Mouse (Mus musculus) heart, postnatal 0 days (tissue): ENCODE results near the gene 1190005I06Rik. TPM values are rescaled to one million over a fixed set of nuclear protein-coding genes. Genes with fewer than 3 reads are reported as not detected.

Experiments used
- ATAC-seq: fragments of 200-750 bp; cut with Nextera tagmentation; 2 replicates; pipeline ENCODE4 v1.8.0; 2017; ENCODE audit warnings: low read depth, moderate number of reproducible peaks, moderate library complexity; ENCODE audit not compliant: insufficient read depth
- DNase-seq: peaks from one replicate; pipeline ENCODE4 v3.0.0-alpha.2; 2016; ENCODE audit warnings: low spot score
- H3K27ac ChIP-seq: fragments of 300-500 bp; sonication (generic); 2 replicates; pipeline ENCODE4 v1.5.1; 2014; ENCODE audit warnings: low read depth, mild to moderate bottlenecking
- H3K27me3 ChIP-seq: fragments of 300-500 bp; sonication (generic); 2 replicates; pipeline ENCODE4 v1.6.1; 2014; ENCODE audit warnings: low read length, mixed read lengths; ENCODE audit not compliant: control insufficient read depth, insufficient read depth
- H3K36me3 ChIP-seq: fragments of 300-500 bp; sonication (generic); replicated peaks from 2 replicates; pipeline ENCODE4 v1.6.1; 2014; ENCODE audit warnings: low read length, mixed read lengths; ENCODE audit not compliant: control insufficient read depth, insufficient read depth
- H3K4me1 ChIP-seq: fragments of 300-500 bp; sonication (generic); 2 replicates; pipeline ENCODE4 v1.6.1; 2014; ENCODE audit warnings: antibody characterized with exemption; ENCODE audit not compliant: control insufficient read depth, insufficient read depth
- H3K4me2 ChIP-seq: fragments of 300-500 bp; sonication (generic); 2 replicates; pipeline ENCODE4 v1.6.1; 2014; ENCODE audit warnings: low read depth, mild to moderate bottlenecking, low read length, moderate library complexity
- H3K4me3 ChIP-seq: fragments of 300-500 bp; sonication (generic); 2 replicates; pipeline ENCODE4 v1.5.1; 2014; ENCODE audit warnings: low read depth, low read length
- H3K9ac ChIP-seq: fragments of 300-500 bp; sonication (generic); replicated peaks from 2 replicates; pipeline ENCODE4 v1.6.1; 2014; ENCODE audit warnings: low read depth, low read length, mixed read lengths
- H3K9me3 ChIP-seq: fragments of 300-500 bp; sonication (generic); replicated peaks from 2 replicates; pipeline ENCODE4 v1.6.1; 2016; ENCODE audit warnings: low read length; ENCODE audit not compliant: control insufficient read depth
- CTCF ChIP-seq: IDR thresholded peaks from 2 replicates; pipeline ENCODE4 v1.5.1; 2016; ENCODE audit warnings: antibody characterized with exemption, control low read depth, low read depth
- EP300 ChIP-seq: IDR thresholded peaks from 2 replicates; pipeline ENCODE4 v1.6.1; 2016; ENCODE audit warnings: antibody characterized with exemption, low read depth
- WGBS: fragments of 180-500 bp; shearing (Covaris S2); extraction: QIAGEN DNeasy Blood & Tissue Kit; methylation state at CpG from one replicate; pipeline ENCODE4 v1.1.7; 2014; 5-methylcytosine and 5-hydroxymethylcytosine counted together
- polyA plus RNA-seq: library from polyadenylated mRNA; unstranded; fragments of >200 nt; fragmentation: Nextera tagmentation; extraction: Ambion mirVana; gene quantifications from 2 replicates; pipeline ENCODE4 v1.2.1, GENCODE M21; 2015
- total RNA-seq: library from RNA; depleted of rRNA; stranded (reverse); fragments of >200 nt; gene quantifications from 2 replicates; pipeline ENCODE4 v1.2.3, GENCODE M21; 2014; ENCODE audit warnings: low replicate concordance

The 1190005I06Rik gene
- total and polyA plus RNA-seq, 2 experiments from 2014 or later: 0.80 to 9.3 TPM

DNA sequence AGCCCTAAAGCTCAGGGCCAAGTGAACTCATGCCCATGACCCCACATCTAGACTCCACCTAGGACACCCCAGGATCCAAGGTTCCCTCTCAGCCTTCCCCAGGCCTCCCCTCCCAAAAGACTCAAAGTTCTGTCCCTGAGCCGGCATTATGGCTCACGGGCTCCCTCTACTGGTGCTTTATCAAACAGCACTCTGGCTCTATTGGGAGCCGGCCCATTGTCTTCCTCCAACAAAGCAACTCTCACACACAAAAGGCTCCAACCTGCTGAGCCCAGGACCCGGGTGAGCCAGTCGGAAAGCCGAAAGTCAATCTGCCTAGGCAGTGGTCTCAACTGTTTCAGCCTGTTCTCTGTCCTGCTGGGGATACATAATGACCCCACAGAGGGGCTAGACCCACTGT lies 29.3 kb downstream of the 1190005I06Rik start:
- TF ChIP-seq CTCF (peak; percentile 89), EP300 (no peak)
- no peaks in the 10 kb centered on the region for H3K9me3 ChIP-seq
- no peak overlapping the region for H3K4me2 ChIP-seq
- no peak overlapping the region for H3K27ac ChIP-seq
- H3K36me3 ChIP-seq: no peaks in the 10 kb centered on the region
- H3K4me1 ChIP-seq: peaks cover 18% of the 10 kb centered on the region; the same call in 1 of the 2 replicates
- no peak overlapping the region for H3K4me3 ChIP-seq
- H3K27me3 ChIP-seq: 0 out of 2 replicates have a peak, but pooled peaks cover 4% of the 10 kb centered on the region
- WGBS: 0% methylated on average over 6 of the region's 6 CpGs
- no peak overlapping the region for H3K9ac ChIP-seq
- ATAC-seq: peak; percentile 52
- peak; percentile 62 for DNase-seq

DNA sequence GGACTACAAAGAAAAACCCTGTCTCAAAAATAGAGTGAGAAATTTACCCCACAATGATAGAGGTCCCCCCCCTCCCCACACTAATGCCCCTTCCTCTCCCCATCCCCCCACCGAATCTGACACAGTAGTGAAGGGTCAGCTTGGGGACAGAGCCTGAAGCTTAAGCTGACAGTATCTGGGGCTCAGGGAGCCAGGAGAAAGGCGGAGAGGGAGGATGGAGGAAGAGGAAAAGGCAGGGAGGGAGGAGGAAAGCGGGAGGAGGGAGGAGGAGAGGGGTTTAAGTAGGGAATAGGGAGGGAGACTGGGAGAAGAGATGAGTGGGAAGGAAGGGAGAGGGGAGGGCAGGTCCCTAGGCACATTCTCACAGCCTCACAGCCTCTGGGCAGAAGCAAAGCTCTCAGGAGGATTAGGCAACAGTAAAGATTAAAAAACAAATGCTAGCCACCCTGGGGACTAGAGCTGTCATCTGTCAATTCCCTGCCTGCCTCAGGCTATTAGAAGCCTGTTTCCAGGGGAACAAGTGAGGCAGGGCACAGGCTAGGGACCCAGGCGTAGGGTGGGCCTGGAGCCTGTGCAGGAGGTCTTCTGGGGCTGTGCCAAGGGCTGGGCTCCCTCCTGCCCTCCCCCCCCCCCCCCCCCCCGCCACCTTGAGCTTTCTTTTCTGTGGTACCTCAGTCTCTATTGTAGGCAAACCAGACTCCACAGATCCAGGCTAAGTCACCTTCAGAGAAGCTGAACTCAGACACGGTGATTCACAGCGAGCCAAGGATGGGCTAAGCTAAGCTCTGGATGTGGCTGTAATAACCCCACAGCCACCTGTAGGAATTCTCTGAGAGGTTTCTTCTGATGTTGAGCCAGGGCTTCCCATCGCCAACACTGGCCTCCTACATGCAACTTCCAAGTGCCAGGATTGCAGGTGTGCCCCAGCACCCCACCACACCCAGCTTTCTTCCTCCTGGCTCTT lies 30.5 kb downstream of the 1190005I06Rik start:
- no peak overlapping the region for H3K4me3 ChIP-seq
- TF ChIP-seq EP300: no peak
- no peak for TF ChIP-seq CTCF
- 0 out of 2 replicates have a peak, but pooled peaks cover 4% of the 10 kb centered on the region for H3K27me3 ChIP-seq
- no peak overlapping the region for H3K27ac ChIP-seq
- no peaks in the 10 kb centered on the region for H3K9me3 ChIP-seq
- H3K4me1 ChIP-seq: peaks cover 18% of the 10 kb centered on the region; the same call in 1 of the 2 replicates
- no peak overlapping the region for H3K4me2 ChIP-seq
- H3K9ac ChIP-seq: no peak overlapping the region
- ATAC-seq: peak; percentile 19; the same call in 1 of the 2 replicates
- no peak for DNase-seq
- 57% methylated on average over 7 of the region's 8 CpGs for WGBS
- H3K36me3 ChIP-seq: no peaks in the 10 kb centered on the region

DNA sequence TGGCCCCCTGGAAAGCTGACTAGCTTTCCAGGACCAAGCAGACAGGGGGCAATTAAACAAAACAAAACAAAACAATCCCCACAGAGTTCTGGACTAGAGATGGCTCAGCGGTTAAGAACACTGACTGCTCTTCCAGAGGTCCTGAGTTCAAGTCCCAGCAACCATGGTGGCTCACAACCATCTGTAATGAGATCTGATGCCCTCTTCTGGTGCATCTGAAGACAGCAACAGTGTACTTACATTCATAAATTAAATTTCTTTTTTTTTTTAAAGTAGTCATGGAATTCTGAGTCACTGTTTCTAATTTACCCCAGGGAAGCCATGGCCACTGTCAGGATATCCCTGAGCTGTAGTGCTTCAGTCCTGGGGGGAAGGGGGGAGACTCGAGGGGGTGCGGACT lies 32.9 kb downstream of the 1190005I06Rik start:
- Histone ChIP-seq H3K9me3 (no peaks in the 10 kb centered on the region), H3K4me2 (no peak overlapping the region), H3K4me3 (no peak overlapping the region), H3K4me1 (peaks cover 5% of the 10 kb centered on the region; the same call in 1 of the 2 replicates), H3K9ac (no peak overlapping the region), H3K36me3 (no peaks in the 10 kb centered on the region), H3K27me3 (0 out of 2 replicates have a peak, but pooled peaks cover 4% of the 10 kb centered on the region), H3K27ac (no peak overlapping the region)
- TF ChIP-seq EP300 (no peak), CTCF (no peak)
- ATAC-seq (no peak), DNase-seq (no peak)
- WGBS: 84% methylated on average over 3 of the region's 3 CpGs

DNA sequence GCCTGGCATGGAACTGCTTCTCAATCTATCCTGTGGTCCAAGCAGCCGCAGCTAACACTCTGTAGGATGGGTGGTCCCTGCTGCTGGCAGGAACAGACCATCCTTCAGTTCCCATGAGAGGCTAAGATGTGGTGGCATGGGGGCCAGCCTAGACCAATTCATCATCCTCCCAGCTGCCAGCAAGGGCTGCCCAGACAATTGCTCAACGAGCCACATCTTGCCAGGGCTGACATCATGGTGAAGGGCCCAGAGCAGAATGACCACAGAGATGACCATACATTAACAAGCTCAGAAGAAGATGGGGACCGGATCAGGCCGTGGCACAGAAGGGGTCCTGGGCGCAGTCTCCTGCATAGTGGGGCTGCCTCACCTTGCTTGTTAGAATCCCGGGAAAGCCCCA lies 36.6 kb downstream of the 1190005I06Rik start:
- Histone ChIP-seq H3K36me3 (no peaks in the 10 kb centered on the region), H3K4me3 (no peak overlapping the region), H3K4me2 (no peak overlapping the region), H3K4me1 (no peaks in the 10 kb centered on the region), H3K27me3 (0 out of 2 replicates have a peak, but pooled peaks cover 4% of the 10 kb centered on the region), H3K9ac (no peak overlapping the region), H3K9me3 (no peaks in the 10 kb centered on the region), H3K27ac (no peak overlapping the region)
- 84% methylated on average over 6 of the region's 6 CpGs for WGBS
- DNase-seq: no peak
- no peak for TF ChIP-seq CTCF
- ATAC-seq: no peak

DNA sequence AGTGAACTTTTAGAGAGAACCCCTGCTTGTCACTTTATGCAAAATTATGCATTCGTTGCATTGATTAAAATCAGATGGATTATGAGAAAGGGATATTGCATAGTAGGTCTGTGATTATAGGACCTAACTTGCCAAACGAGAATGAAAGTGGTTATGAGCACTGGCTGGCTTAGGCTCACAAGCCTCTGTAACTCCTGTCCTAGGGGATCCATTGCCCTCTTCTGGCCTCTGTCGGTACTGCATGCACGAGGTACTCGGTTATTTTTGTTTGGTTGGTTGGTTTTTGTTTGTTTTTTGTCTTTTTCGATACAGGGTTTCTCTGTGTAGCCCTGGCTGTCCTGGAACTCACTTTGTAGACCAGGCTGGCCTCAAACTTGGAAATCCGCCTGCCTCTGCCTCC lies 39.5 kb downstream of the 1190005I06Rik start:
- ATAC-seq: peak; percentile 57; the same call in 1 of the 2 replicates
- no peak overlapping the region for H3K4me2 ChIP-seq
- no peak overlapping the region for H3K9ac ChIP-seq
- no peaks in the 10 kb centered on the region for H3K4me1 ChIP-seq
- H3K27ac ChIP-seq: no peak overlapping the region
- WGBS: 11% methylated on average over 7 of the region's 7 CpGs
- no peaks in the 10 kb centered on the region for H3K36me3 ChIP-seq
- peak; percentile 60 for DNase-seq
- H3K4me3 ChIP-seq: no peak overlapping the region
- TF ChIP-seq CTCF (peak; percentile 92), EP300 (no peak)
- no peaks in the 10 kb centered on the region for H3K9me3 ChIP-seq
- no peaks in the 10 kb centered on the region for H3K27me3 ChIP-seq
